Comparison of ENCODE assay signal across 8 mouse cellular contexts in the genomic region with DNA sequence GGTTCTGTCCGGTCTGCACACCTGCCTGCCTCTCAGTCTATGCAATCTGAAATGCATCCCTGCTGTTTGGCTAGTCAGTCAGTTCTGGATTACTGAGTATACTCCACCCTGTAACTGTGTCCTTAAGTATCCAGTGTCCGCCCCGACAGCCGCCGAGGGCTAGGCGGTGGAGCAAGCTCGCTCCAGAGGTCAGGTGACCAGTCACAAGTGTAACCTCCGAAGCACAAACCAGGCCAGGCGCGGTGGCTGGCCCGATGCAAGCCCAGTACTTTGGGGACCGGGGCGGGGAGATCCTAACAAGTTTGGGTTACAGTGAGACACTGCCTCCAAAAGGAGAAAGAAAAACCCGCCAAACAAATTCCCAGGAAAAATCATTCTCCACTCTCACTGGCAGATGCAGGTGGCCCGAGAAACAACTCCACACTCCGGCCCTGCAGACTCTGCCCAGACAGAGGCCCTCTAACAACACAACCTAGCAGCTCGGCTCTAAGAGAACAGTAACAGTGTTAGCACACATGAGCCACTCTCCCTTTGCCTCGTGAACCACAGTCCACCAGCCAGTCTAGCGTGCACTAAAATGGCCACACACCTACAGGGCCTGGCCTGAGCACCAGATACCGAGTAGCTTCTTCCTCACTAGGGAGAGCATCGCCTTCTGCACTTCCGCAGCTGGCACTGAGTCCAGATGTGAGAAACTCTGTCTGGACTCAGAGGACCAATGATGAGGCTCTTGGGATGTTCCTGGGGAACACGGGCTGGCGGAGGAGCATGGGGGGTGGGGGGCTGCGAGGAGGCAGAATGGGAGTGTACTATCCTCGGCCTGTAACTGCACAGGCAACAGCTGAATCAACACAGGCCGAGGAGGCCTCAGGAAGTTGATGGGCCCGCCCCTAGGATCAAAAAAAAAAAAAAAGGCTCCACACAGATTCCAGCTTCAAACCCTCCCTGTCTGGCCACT. TPM values are rescaled to one million over a fixed set of nuclear protein-coding genes. Genes with fewer than 3 reads are reported as not detected.
DNase-seq lines count a peak whose midpoint lies in the region; ATAC-seq and TF ChIP-seq lines count a peak whose summit lies in the region.

No protein-coding gene starts in this region.

- peak; percentile 59 for DNase-seq in heart, postnatal 25 days (ENCODE audit: low spot score)
- peak; percentile 42 for DNase-seq in limb, embryonic 10.5 days (ENCODE audit: low spot score)

- intact Hi-C loops in heart, postnatal 25 days (cut with DNase I), result no loop called here

- TF ChIP-seq CTCF in embryonic fibroblast, embryonic 13.5 days (IDR thresholded peaks at IDR 0.05; ENCODE audit: borderline replicate concordance, insufficient read depth, low read length), result no peak

- 0 out of 2 replicates have a peak, but pooled peaks have one; percentile 11 for TF ChIP-seq POLR2A in embryonic fibroblast, embryonic 13.5 days (IDR thresholded peaks at IDR 0.05; ENCODE audit: low read depth, low read length)

- no peak for ATAC-seq in megakaryocyte, adult 5-6 weeks (ENCODE audit: poor library complexity, severe bottlenecking)
- no peak for ATAC-seq in midbrain, embryonic 15.5 days (replicated peaks)
- no peak for ATAC-seq in megakaryocyte progenitor cell, adult 5-6 weeks (replicated peaks; ENCODE audit: poor library complexity)
- no peak for ATAC-seq in CD4-positive, CD25-positive, alpha-beta regulatory T cell, adult 4 months

- H3K4me3 ChIP-seq in megakaryocyte, embryonic 14.5 days (replicated peaks), result peak overlapping the region; percentile 50
- H3K4me3 ChIP-seq in embryonic fibroblast, embryonic 13.5 days (ENCODE audit: insufficient read depth, low read length), result no peak overlapping the region
- H3K4me3 ChIP-seq in limb, embryonic 10.5 days, result no peak overlapping the region
- no peak overlapping the region for H3K4me3 ChIP-seq in midbrain, embryonic 15.5 days

- 60% methylated on average over 28 of the region's 28 CpGs for WGBS in limb, embryonic 10.5 days
- WGBS in midbrain, embryonic 15.5 days, result 64% methylated on average over 28 of the region's 28 CpGs

- peaks cover 10% of the 10 kb centered on the region for H3K27me3 ChIP-seq in megakaryocyte, embryonic 14.5 days (replicated peaks)
- no peaks in the 10 kb centered on the region for H3K27me3 ChIP-seq in limb, embryonic 10.5 days (ENCODE audit: low read depth, poor library complexity, severe bottlenecking)
- no peaks in the 10 kb centered on the region for H3K27me3 ChIP-seq in midbrain, embryonic 15.5 days (replicated peaks)

- no peaks in the 10 kb centered on the region for H3K9me3 ChIP-seq in megakaryocyte, embryonic 14.5 days
- no peaks in the 10 kb centered on the region for H3K9me3 ChIP-seq in limb, embryonic 10.5 days (replicated peaks)
- H3K9me3 ChIP-seq in midbrain, embryonic 15.5 days, result no peaks in the 10 kb centered on the region

- no peak overlapping the region for H3K4me2 ChIP-seq in midbrain, embryonic 15.5 days

- H3K9ac ChIP-seq in midbrain, embryonic 15.5 days, result no peak overlapping the region

- H3K27ac ChIP-seq in embryonic fibroblast, embryonic 13.5 days (ENCODE audit: insufficient read depth, low read length), result peak overlapping the region; percentile 75
- H3K27ac ChIP-seq in limb, embryonic 10.5 days, result peak overlapping the region; percentile 81
- peak overlapping the region; percentile 39; the same call in 1 of the 2 replicates for H3K27ac ChIP-seq in midbrain, embryonic 15.5 days

- peaks cover 70% of the 10 kb centered on the region for H3K4me1 ChIP-seq in megakaryocyte, embryonic 14.5 days
- H3K4me1 ChIP-seq in embryonic fibroblast, embryonic 13.5 days (ENCODE audit: control insufficient read depth, insufficient read depth, low read length), result peaks cover 24% of the 10 kb centered on the region
- H3K4me1 ChIP-seq in limb, embryonic 10.5 days, result peaks cover 82% of the 10 kb centered on the region
- peaks cover 59% of the 10 kb centered on the region for H3K4me1 ChIP-seq in midbrain, embryonic 15.5 days

- peaks cover 28% of the 10 kb centered on the region for H3K36me3 ChIP-seq in megakaryocyte, embryonic 14.5 days (replicated peaks; ENCODE audit: low read length)
- no peaks in the 10 kb centered on the region for H3K36me3 ChIP-seq in limb, embryonic 10.5 days
- no peaks in the 10 kb centered on the region for H3K36me3 ChIP-seq in midbrain, embryonic 15.5 days (replicated peaks)

RNA-seq across cellular contexts. Expression of a gene that starts 25.2 kb away (rescaled TPM):
- 68.6 and 71.5 TPM in 2 replicates for polyA plus RNA-seq in megakaryocyte, embryonic 14.5 days (2012; ENCODE audit: insufficient read depth, low replicate concordance)
- 37.6 and 38.3 TPM in 2 replicates for total RNA-seq in megakaryocyte, adult 5-6 weeks (2015)
- total RNA-seq in megakaryocyte, adult 5-6 weeks (2017), result 15.8 and 18.2 TPM in 2 replicates
- polyA plus RNA-seq in embryonic fibroblast, embryonic 13.5 days (2011; ENCODE audit: insufficient read length, low read depth, missing spikeins), result 22.2 and 29.1 TPM in 2 replicates
- total RNA-seq in heart, postnatal 25 days (2021), result 10 to 100 TPM; 36.0 to 37.9 TPM
- 12.3 and 13.2 TPM in 2 replicates for polyA plus RNA-seq in limb, embryonic 10.5 days (2016; fragmentation: Nextera tagmentation; extraction: Ambion mirVana)
- polyA plus RNA-seq in midbrain, embryonic 15.5 days (2015; fragmentation: Nextera tagmentation; extraction: Ambion mirVana), result 15.8 and 17.7 TPM in 2 replicates
- total RNA-seq in megakaryocyte progenitor cell, adult 5-6 weeks (2015), result 37.0 and 38.8 TPM in 2 replicates
- total RNA-seq in megakaryocyte progenitor cell, adult 5-6 weeks (2017), result 15.7 and 17.7 TPM in 2 replicates
- polyA plus RNA-seq in CD4-positive, CD25-positive, alpha-beta regulatory T cell, adult 4 months (2017; shearing (Covaris generic)), result 10 to 100 TPM; 14.7 to 17.4 TPM

RNA-seq across cellular contexts. Expression of a gene that starts 25.6 kb away (rescaled TPM):
- polyA plus RNA-seq in megakaryocyte, embryonic 14.5 days (2012; ENCODE audit: insufficient read depth, low replicate concordance), result 0.94 and 5.8 TPM in 2 replicates
- total RNA-seq in megakaryocyte, adult 5-6 weeks (2015), result 0.18 and 0.98 TPM in 2 replicates
- total RNA-seq in megakaryocyte, adult 5-6 weeks (2017), result 0.11 and 0.45 TPM in 2 replicates
- polyA plus RNA-seq in embryonic fibroblast, embryonic 13.5 days (2011; ENCODE audit: insufficient read length, low read depth, missing spikeins), result 0.44 TPM in 1 of 2 replicates, not detected in the other
- total RNA-seq in heart, postnatal 25 days (2021), result not detected
- polyA plus RNA-seq in limb, embryonic 10.5 days (2016; fragmentation: Nextera tagmentation; extraction: Ambion mirVana), result 0.30 and 0.41 TPM in 2 replicates
- polyA plus RNA-seq in midbrain, embryonic 15.5 days (2015; fragmentation: Nextera tagmentation; extraction: Ambion mirVana), result 1.7 and 1.8 TPM in 2 replicates
- not detected in 2 replicates for total RNA-seq in megakaryocyte progenitor cell, adult 5-6 weeks (2015)
- 0.81 and 1.1 TPM in 2 replicates for total RNA-seq in megakaryocyte progenitor cell, adult 5-6 weeks (2017)
- 1 to 10 TPM in 1 of 2 experiments, under 1 TPM in 1; 0.40 to 1.1 TPM for polyA plus RNA-seq in CD4-positive, CD25-positive, alpha-beta regulatory T cell, adult 4 months (2017; shearing (Covaris generic))

RNA-seq across cellular contexts. Expression of a gene that starts 49.2 kb away (rescaled TPM):
- polyA plus RNA-seq in megakaryocyte, embryonic 14.5 days (2012; ENCODE audit: insufficient read depth, low replicate concordance), result 30.9 and 35.5 TPM in 2 replicates
- total RNA-seq in megakaryocyte, adult 5-6 weeks (2015), result 1.5 and 3.0 TPM in 2 replicates
- total RNA-seq in megakaryocyte, adult 5-6 weeks (2017), result 2.2 and 3.2 TPM in 2 replicates
- polyA plus RNA-seq in embryonic fibroblast, embryonic 13.5 days (2011; ENCODE audit: insufficient read length, low read depth, missing spikeins), result 8.5 and 8.8 TPM in 2 replicates
- total RNA-seq in heart, postnatal 25 days (2021), result 10 to 100 TPM; 15.4 to 18.7 TPM
- polyA plus RNA-seq in limb, embryonic 10.5 days (2016; fragmentation: Nextera tagmentation; extraction: Ambion mirVana), result 17.5 and 19.5 TPM in 2 replicates
- 28.3 and 30.6 TPM in 2 replicates for polyA plus RNA-seq in midbrain, embryonic 15.5 days (2015; fragmentation: Nextera tagmentation; extraction: Ambion mirVana)
- 2.0 and 2.3 TPM in 2 replicates for total RNA-seq in megakaryocyte progenitor cell, adult 5-6 weeks (2015)
- 4.7 and 5.8 TPM in 2 replicates for total RNA-seq in megakaryocyte progenitor cell, adult 5-6 weeks (2017)
- polyA plus RNA-seq in CD4-positive, CD25-positive, alpha-beta regulatory T cell, adult 4 months (2017; shearing (Covaris generic)), result 1 to 10 TPM; 2.2 to 6.3 TPM

RNA-seq across cellular contexts. Expression of a gene that starts 49.3 kb away (rescaled TPM):
- 23.6 and 74.7 TPM in 2 replicates for polyA plus RNA-seq in megakaryocyte, embryonic 14.5 days (2012; ENCODE audit: insufficient read depth, low replicate concordance)
- 7.7 and 7.9 TPM in 2 replicates for total RNA-seq in megakaryocyte, adult 5-6 weeks (2015)
- total RNA-seq in megakaryocyte, adult 5-6 weeks (2017), result 21.3 and 22.6 TPM in 2 replicates
- polyA plus RNA-seq in embryonic fibroblast, embryonic 13.5 days (2011; ENCODE audit: insufficient read length, low read depth, missing spikeins), result 39.3 and 43.0 TPM in 2 replicates
- 10 to 100 TPM; 20.1 to 21.4 TPM for total RNA-seq in heart, postnatal 25 days (2021)
- polyA plus RNA-seq in limb, embryonic 10.5 days (2016; fragmentation: Nextera tagmentation; extraction: Ambion mirVana), result 58.1 and 62.6 TPM in 2 replicates
- polyA plus RNA-seq in midbrain, embryonic 15.5 days (2015; fragmentation: Nextera tagmentation; extraction: Ambion mirVana), result 39.9 and 43.7 TPM in 2 replicates
- 11.8 and 13.3 TPM in 2 replicates for total RNA-seq in megakaryocyte progenitor cell, adult 5-6 weeks (2015)
- total RNA-seq in megakaryocyte progenitor cell, adult 5-6 weeks (2017), result 34.9 and 35.8 TPM in 2 replicates
- 10 to 100 TPM; 14.4 to 18.6 TPM for polyA plus RNA-seq in CD4-positive, CD25-positive, alpha-beta regulatory T cell, adult 4 months (2017; shearing (Covaris generic))

RNA-seq across cellular contexts. Expression of a gene that starts 52.3 kb away (rescaled TPM):
- polyA plus RNA-seq in megakaryocyte, embryonic 14.5 days (2012; ENCODE audit: insufficient read depth, low replicate concordance), result 3.0 and 5.3 TPM in 2 replicates
- total RNA-seq in megakaryocyte, adult 5-6 weeks (2015), result 31.7 and 36.8 TPM in 2 replicates
- total RNA-seq in megakaryocyte, adult 5-6 weeks (2017), result 44.1 and 60.5 TPM in 2 replicates
- polyA plus RNA-seq in embryonic fibroblast, embryonic 13.5 days (2011; ENCODE audit: insufficient read length, low read depth, missing spikeins), result 5.8 and 7.6 TPM in 2 replicates
- 10 to 100 TPM in 1 of 2 experiments, 1 to 10 TPM in 1; 9.3 to 12.6 TPM for total RNA-seq in heart, postnatal 25 days (2021)
- polyA plus RNA-seq in limb, embryonic 10.5 days (2016; fragmentation: Nextera tagmentation; extraction: Ambion mirVana), result 3.7 and 4.4 TPM in 2 replicates
- 1.6 and 2.5 TPM in 2 replicates for polyA plus RNA-seq in midbrain, embryonic 15.5 days (2015; fragmentation: Nextera tagmentation; extraction: Ambion mirVana)
- 21.1 and 23.5 TPM in 2 replicates for total RNA-seq in megakaryocyte progenitor cell, adult 5-6 weeks (2015)
- total RNA-seq in megakaryocyte progenitor cell, adult 5-6 weeks (2017), result 31.8 and 32.5 TPM in 2 replicates
- 10 to 100 TPM in 1 of 2 experiments, 1 to 10 TPM in 1; 6.4 to 11.7 TPM for polyA plus RNA-seq in CD4-positive, CD25-positive, alpha-beta regulatory T cell, adult 4 months (2017; shearing (Covaris generic))
